Mouse (Mus musculus) common myeloid progenitor, adult 5-6 weeks (primary cell): ENCODE measurements around the gene Ube2t. TPM values are rescaled to one million over a fixed set of nuclear protein-coding genes. Genes with fewer than 3 reads are reported as not detected.

ENCODE experiments used
- ATAC-seq: replicated peaks from 2 replicates; pipeline ENCODE4 v1.8.0; 2016; ENCODE audit warnings: low read depth, mild to moderate bottlenecking, moderate TSS enrichment, inconsistent platforms; ENCODE audit not compliant: poor library complexity, severe bottlenecking
- total RNA-seq: library from RNA; stranded (forward); fragments of 200-1000, 187-1606 nt; gene quantifications from 2 replicates; pipeline ENCODE4 v1.2.3, GENCODE M21; 2017

Gene Ube2t
- total RNA-seq, 1 experiment from 2014 or later, result 23.0 TPM

DNA sequence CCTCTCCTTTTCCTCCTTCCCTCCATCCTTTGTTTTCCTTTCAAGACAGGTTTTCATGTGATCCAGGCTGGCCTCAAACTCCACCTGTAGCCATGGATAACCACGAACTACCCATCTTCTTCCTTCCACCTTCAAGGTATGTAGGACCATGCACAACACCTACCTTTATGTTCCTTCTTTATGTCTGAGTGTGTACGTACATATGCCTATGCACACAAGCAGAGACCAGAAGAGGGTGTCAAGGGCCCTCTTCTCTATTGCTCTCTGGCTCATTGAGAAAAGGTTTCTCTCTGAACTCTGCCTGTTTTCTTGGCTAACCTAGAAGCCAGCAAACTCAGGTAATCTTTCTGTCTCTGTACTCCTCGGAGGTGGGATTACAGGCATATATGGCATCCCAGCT is 32.4 kb downstream of the Ube2t start:
- no peak for ATAC-seq

DNA sequence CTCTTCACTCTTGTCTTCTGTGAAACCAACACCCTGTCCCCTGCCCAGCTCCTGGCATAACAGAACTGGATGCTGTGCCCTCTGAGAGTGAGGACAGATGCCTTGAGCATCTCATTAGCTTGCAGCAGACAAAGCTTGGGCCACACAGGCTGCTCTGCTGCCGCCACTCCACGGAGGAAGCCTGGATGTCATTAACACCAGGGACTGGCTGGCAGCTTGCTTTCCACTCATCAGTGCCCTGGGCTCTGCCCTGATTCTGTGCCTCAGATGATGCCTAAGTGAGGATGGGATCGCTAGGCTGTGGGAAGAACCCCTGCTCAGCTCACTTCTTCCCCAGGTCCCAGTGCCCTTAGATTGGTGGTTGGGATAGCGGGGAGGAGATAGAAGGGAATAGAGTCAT is 33.1 kb downstream of the Ube2t start:
- ATAC-seq, result no peak

DNA sequence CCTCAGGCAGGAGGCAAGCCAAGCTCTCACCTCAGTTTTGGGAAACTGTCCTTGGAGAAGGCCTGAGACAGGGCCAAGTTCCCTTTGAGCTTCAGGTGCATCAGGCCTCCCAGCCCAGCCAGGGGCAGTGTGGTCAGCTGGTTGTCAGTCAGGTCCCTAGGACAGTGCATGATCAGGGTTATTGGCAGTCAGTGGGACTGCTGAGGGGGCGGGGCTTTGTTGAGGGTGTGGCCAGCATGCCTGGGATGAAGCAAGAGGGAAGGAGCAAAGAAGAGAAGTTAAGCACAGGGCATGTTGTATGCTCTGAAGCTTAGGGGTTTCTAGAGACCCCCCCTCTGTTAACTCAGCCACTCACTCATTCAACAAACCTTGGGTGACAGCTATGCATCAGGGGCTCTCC is 33.6 kb downstream of the Ube2t start:
- ATAC-seq, result 0 out of 2 replicates have a peak, but pooled peaks have one; percentile 34

DNA sequence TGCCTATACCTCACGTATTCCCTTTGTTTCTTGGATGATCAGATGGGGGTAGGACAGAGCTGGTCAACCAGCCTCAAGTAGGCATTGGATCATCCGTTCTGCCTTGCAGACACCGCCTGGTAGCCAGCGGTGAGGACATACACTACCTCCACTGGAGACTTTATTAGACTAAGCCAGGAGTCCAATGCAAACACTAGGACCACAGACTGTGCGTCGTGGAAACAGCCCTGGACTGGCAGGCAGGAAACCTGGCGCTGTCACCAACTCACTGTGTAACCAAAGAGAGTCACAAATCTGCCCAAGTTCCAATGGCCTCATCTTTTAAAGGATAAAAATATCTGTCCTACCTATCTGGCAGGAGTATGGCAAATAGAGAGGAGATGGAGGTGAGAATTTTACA is 34.1 kb downstream of the Ube2t start:
- ATAC-seq, result no peak

DNA sequence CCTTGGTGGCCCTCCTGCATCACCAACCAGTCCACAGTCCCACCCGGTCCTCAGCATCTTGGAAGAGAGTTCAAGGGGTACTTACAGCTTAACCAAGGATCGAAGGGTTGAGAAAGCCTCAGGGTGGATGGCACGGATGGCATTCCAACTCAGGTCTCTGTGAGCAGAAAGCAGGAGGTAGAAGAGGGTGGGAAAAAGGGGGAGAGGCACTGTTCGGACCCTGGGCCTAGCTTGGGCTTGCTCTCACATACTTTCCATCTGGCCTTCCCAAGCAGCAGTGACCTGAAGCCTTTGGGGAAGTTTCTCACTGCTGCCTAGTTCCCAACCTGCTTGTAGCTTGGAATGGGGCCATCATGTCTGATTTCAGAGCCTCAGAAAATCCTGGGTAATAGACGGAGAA is 35.2 kb downstream of the Ube2t start:
- ATAC-seq, result no peak

DNA sequence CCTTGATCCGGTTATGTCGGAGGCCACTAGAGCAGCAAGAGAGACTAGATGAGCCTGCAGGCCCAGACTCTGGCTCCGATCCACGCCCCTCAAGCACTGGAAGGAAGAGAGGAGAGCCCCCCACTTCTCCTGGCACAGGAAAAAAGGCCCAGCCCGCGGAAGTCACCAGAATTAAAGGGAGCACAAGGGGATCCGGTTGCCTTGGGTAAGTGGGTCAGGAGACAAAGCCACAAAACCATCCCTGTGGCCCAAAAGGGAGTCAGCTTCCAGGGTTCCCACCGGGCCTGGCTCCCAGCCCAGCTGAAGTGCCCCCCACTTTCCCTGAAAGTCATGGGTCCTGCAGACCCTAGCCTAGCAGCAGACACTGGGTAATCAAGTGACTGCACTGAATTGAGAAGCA is 35.9 kb downstream of the Ube2t start:
- ATAC-seq, result no peak

DNA sequence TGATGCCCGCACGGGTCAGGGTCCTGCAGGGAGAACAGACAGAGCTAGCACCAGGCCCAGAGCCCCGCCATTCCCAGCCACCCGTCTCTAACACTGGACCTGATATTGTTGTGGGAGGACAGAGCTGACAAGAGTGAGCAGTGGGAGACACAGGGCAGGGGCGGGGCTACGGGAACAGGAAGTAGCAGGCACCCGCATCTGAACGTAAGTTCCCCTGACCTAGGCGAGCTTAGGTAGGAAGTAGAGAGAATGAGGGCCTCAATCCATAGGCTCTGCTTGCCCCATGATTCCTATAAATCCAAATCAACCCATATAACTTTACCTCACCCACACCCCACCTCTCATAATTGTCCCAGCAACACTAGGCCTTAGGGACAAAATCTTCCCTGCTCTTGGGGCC is 38.2 kb downstream of the Ube2t start:
- peak; percentile 90 for ATAC-seq

DNA sequence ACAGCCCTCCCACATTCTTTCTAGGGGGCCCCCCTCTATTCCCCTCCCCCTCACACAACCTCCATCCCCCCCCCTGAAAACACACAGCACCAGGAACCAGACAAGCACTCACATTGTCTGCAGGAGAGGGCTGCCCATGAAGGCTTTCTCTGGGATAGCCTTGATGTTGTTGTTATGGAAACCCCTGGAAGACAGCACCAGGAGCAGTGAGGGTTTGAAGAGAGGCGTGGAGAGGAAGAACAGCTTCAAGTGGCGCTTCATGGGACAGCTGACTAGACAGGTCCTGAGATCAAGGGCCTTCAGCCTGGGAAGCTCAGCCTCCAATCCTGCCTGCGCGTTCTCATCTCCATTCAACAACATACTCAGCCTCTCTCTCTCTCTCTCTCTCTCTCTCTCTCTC is 41.0 kb downstream of the Ube2t start:
- ATAC-seq, result no peak

DNA sequence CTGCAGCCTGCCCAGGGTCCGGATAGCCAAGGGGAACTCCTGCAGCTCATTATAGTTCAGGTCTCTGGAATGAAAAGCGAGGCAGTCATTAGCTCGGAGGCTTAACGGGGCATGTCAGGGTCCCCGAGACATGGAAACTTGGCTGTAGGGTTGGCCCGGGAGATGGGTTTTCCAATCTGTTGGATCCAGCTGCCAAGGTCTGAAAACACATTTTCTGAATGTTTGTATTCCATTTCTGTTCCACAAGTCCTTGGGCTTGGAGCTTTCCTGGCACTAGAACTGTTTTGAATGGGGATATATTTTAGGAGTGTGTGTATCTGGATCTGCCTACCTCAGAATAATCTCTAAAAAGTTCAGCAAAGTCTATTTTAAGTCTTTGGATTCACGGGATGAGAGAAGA is 43.3 kb downstream of the Ube2t start:
- no peak for ATAC-seq

DNA sequence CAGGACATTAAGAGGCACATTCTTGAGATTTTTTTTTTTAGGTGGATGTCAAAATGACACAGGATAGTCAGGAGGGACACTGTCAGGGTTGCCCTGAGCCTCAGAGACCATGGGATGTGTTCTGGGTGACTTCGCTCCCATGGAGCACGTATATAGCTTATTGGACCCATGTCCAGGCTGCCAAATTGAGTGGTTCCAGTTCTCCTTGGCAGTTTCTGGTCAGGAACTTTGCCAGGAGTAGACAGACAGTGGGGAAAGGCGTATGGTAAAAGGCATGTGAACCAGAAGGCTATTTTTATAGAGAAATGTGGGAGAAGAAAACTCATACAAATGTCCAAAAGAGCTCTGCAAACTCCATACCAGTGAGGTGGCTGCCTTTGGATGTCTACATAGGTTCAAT is 47.5 kb downstream of the Ube2t start:
- no peak for ATAC-seq

DNA sequence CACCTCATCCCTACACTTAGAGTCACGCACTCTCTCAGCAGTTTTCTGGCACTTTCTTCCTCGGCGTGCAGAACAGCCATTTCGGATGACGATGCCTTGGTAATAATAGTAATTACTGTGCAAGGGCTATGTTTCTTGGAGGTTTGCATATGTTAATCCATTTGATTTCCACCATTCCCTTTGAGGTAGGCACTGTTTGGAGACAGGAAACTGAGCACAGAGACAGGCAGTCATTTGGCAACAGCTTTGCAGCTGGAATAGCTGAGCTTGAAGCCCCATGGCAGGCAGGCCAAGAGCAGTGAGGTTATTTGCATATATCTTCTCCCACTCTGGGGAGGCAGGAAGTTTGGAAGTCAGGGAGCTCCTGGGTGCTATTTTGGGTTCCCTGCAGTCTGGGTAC is 49.5 kb downstream of the Ube2t start:
- ATAC-seq, result no peak

DNA sequence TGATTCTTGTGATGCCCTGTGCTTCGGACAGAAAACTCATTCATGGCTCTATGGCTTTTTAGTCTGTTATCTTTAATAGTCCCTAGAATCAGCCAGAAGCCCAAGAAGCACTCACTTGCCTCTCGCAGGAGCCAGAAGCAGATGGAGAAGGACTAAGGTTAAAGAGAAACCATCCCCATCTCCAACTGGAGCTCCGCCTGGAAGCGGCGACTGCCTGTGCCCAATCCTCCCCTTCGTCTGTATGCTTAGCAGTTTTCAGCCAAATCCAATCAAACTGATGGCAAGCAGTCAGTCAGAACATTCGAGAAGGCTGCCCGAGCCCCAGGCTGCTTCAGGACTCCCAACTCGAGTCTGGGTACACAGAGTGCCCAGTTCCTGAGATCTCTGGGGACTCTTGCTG is 50.1 kb downstream of the Ube2t start:
- ATAC-seq, result no peak

DNA sequence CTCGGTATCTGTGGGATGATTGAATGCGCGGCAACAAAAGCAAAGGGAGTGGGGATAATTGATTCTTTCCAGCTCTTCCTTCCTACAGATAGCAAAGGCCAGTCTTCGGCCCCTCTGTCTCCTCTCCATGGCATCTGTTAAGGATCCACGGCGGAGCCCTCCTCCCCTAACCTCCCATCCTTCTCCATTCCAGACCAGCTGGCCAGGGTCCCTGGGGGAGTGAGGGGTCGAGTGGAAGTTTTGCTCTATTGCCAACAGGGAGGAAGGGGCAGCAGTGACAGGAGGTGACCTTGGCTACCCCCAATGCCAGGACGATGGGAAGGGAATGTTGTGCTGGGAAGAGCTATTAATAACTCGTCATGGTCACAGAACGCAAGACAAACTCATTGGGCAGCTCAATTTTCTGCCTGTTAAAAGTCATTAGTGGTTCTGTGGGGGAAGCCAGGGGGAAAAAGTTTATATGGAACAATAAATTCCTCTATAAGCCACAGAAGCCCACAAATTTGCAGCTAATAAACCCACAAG is 52.6 kb downstream of the Ube2t start:
- no peak for ATAC-seq

DNA sequence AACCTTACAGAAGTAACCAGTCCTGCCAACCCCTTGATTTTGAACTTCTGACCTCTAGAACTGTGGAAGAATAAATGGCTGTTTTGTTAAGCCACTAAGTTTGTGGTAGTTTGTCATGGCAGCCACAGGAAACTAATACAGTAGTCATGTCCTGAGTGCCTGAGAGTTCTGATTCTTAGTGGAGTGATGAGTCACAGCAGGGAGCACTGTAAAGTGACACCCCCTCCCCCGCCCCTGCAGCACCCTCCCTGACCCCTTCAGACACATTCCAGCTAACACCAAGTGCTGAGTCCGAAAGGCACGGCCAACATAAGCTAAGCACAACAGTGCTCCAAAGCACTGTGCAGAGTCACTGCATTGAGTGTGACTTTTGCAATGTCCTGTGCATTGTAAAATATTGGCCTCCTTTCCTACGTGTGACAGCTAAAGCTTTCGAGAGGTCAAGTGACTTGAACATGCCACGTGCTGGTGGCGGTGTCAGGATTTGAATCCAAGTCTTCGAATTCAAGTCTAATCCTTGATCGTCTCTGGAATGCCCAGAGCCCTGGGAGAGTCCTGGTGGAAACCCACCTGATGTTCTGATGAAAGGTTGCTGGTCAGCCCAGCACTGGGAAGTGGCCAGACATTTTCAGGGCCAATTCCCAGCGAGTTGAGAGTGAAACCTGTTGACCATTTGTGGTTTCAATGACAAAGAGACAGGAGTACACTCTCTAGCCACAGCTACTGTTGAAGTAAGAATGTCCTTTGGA is 54.7 kb downstream of the Ube2t start:
- ATAC-seq, result no peak

DNA sequence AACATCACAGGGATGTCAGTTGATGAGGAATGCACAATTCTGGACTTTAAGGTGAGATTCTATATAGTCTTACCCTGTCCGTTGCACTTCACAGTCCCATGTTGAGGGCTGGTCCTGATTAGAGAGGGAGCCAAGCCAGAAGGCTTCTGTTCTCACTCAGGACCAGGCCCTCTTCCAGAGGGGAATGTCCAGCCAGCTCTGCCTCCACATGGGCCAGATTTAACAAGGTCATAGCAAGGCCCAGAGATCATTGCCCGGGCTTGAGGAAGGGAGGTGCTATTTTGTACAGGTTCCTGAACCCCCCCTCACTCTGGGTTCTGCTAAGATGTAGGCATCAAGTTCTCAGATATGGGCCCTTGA is 55.3 kb downstream of the Ube2t start:
- no peak for ATAC-seq

DNA sequence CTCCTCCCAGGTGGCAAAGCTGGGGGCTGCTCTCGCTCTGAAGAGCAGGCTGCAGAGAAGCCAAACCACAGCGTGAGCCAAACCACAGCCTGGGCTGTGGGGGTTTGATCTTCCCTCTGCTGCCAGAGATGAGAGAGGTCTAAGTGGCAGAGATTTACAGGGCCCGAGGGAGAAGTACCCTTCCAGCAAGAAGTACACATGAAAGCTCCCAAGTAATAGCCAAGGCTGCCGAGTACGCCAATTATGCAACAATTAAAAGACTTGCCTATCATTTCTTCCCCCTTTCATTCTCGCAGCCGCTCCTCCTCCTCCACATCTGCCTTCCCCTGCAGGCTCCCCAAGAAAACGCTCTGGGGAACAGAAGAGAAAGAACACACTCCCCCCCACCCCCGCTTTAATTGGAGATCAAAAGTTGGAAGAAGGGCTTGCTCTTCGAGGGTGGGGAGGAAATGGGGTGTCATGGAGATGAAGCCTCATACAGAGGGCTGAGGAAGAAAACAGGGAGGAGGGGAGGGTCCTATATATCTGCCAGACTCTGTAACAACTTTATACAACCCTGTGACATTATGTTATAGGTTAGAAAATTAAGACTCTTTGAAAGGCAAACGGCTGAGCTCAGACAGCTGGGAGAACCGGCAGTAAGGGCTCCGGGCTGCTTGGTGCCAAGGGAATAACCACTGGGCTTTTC is 56.9 kb downstream of the Ube2t start:
- ATAC-seq, result peak; percentile 64

DNA sequence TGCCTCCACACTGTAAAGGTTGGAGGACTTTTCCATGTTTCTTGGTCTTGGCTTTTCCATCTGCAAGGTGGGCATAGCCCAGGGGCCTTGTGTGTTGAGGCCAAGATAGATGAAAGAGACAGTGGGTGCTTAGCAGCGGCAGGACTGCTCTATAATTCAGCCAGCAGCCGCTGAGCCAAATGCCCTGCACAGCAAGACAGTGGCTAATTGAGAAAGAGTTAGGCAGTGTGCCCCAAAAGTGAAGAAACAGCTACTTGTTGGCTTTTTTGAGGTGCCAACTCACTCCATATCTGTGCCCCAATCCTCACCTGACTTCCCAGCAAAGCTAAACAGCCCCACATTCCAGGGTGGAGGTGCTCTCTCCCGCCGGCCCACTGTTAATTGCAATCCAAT is 57.4 kb downstream of the Ube2t start:
- no peak for ATAC-seq

DNA sequence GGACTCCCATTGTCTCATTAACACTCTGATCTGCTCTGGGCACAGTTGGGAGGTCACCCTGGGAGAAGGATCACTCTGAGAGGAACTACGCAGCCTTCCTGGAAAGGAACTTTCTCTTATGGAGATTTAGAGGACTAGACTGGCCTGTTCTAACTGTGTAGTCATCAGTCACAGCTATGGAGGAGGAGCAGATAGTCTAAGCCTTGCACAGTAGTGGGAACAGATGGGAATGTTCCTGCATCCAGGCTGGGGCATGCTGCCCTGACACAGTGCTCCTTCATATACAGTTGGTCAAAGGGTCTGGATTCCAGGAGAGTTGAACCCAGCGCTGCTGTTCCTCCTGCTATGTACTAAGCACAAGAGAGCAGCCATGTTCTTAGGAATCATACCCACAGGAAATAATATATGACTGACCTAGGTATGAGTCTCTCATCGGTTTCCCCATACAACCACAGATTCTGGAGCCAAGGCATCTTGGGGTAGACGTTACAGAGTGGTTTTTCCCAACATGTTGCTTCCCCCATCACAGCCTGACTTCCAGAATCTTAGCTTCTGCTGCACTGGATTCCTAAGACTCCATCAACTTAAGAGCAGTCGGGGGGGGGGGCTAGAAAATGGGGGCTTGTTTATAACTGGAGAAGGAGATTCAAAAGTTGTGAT is 58.0 kb downstream of the Ube2t start:
- no peak for ATAC-seq

DNA sequence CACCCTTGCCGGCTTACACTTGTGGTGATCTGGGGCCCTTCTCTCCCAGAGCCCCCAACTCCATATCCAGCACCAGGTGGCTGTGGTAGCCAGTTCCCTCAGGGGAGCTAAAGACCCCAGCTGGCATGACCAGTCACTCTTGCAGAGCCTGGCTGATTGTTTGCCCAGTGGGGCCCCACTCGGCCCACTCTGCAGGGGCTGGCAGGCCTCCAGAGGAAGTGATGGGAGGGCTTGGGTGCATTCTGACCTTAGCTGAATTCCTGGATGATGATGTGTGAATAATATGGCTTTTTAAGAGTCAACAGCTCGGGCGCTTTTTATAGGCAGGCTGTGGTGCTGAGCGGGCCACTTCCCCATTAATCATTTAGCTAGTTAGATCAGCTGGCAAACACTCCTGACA is 58.6 kb downstream of the Ube2t start:
- ATAC-seq, result no peak

DNA sequence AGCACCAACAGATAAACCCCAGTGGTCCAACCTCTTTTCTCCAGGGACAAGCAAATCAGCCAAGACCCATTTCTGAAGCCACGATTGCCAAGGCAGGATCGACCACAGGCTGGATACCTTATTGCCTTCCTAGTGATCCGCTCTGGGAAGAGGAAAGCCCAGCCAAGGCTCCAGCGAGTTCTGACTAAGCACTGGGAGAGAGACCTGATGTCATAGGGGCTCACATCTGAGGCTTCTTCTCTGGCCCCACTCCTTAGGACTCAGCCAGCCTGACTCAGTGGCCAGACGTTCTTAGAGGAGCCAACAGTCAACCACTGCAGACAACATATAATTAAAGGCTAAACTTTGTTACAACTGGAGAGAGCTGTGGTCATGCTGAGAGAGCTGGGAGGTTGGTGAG is 59.6 kb downstream of the Ube2t start:
- ATAC-seq, result no peak

DNA sequence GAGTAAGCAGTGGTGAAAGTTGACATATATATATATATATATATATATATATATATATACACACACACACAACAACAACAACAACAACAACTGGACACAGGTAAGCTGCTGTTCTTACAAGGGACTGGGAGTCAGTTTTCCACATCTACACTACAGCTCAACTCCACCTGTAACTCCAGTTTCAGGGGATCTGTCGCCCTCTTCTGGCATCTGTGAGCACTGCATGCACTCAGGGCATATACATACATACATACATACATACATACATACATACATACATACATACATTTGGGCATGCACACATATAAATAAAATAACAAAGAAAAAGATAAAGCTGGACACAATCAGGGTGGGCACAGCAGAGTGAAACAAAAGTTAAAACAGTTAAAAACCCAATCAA is 61.2 kb downstream of the Ube2t start:
- no peak for ATAC-seq
